Mouse (Mus musculus) testis, adult 2 months (tissue): ENCODE results near the gene Lyst. TPM values are rescaled to one million over a fixed set of nuclear protein-coding genes. Genes with fewer than 3 reads are reported as not detected.
"Not testable (repeated sequence)": the region's sequence is repeated elsewhere in the genome, so short reads cannot be mapped to it uniquely, and the experiment has no call there.

Experiments used
- H3K27ac ChIP-seq: fragments of 200-500 bp; 2 replicates; pipeline ENCODE4 v1.5.1; 2012; ENCODE audit warnings: low read depth, low read length; ENCODE audit not compliant: control insufficient read depth, insufficient read depth
- H3K27me3 ChIP-seq: fragments of 200-500 bp; 2 replicates; pipeline ENCODE4 v1.6.1; 2012; ENCODE audit warnings: mild to moderate bottlenecking, low read length, moderate library complexity; ENCODE audit not compliant: control insufficient read depth, insufficient read depth
- H3K36me3 ChIP-seq: fragments of 200-500 bp; 2 replicates; pipeline ENCODE4 v1.6.1; 2012; ENCODE audit warnings: mild to moderate bottlenecking, low read length; ENCODE audit not compliant: control insufficient read depth, insufficient read depth
- H3K4me1 ChIP-seq: fragments of 200-500 bp; 2 replicates; pipeline ENCODE4 v1.6.1; 2012; ENCODE audit warnings: low read length; ENCODE audit not compliant: control insufficient read depth, insufficient read depth
- H3K4me3 ChIP-seq: fragments of 200-500 bp; 2 replicates; pipeline ENCODE4 v1.5.1; 2012; ENCODE audit warnings: low read depth, mild to moderate bottlenecking, low read length, moderate library complexity, mixed read lengths; ENCODE audit not compliant: control insufficient read depth
- CTCF ChIP-seq: fragments of 200-500 bp; IDR thresholded peaks from 2 replicates; pipeline ENCODE4 v1.5.1; 2012; ENCODE audit warnings: low read depth, mild to moderate bottlenecking, inconsistent platforms, low read length, moderate library complexity; ENCODE audit not compliant: control insufficient read depth, insufficient read depth, insufficient replicate concordance
- POLR2A ChIP-seq: fragments of 200-500 bp; IDR thresholded peaks from 2 replicates; pipeline ENCODE4 v1.6.1; 2012; ENCODE audit warnings: low read depth, mild to moderate bottlenecking, inconsistent platforms, low read length, moderate library complexity; ENCODE audit not compliant: control insufficient read depth
- polyA plus RNA-seq: library from polyadenylated mRNA; depleted of rRNA; stranded (reverse); fragments of >200 nt; gene quantifications from 2 replicates; pipeline ENCODE4 v1.2.3, GENCODE M21; 2012

Gene Lyst
- polyA plus RNA-seq, 1 experiment: 7.5 TPM

- TF ChIP-seq CTCF (no peak), POLR2A (no peak)
- Histone ChIP-seq H3K4me1 (no peaks in the 10 kb centered on the region), H3K36me3 (no peaks in the 10 kb centered on the region), H3K27me3 (no peaks in the 10 kb centered on the region), H3K4me3 (no peak overlapping the region), H3K27ac (no peak overlapping the region)
Measured at GRCm38 (mm10) chr13:13674669-13675343, 84.6 kb downstream of the Lyst start.

GRCm38 (mm10) chr13:13677871-13678270, 87.7 kb downstream of the Lyst start:
- Histone ChIP-seq H3K4me1 (no peaks in the 10 kb centered on the region), H3K27me3 (no peaks in the 10 kb centered on the region), H3K4me3 (no peak overlapping the region), H3K36me3 (no peaks in the 10 kb centered on the region), H3K27ac (no peak overlapping the region)
- TF ChIP-seq CTCF: no peak
- TF ChIP-seq POLR2A: no peak

GRCm38 (mm10) chr13:13681642-13682041, 91.4 kb downstream of the Lyst start:
- Histone ChIP-seq H3K27ac (no peak overlapping the region), H3K4me3 (no peak overlapping the region), H3K36me3 (no peaks in the 10 kb centered on the region), H3K27me3 (no peaks in the 10 kb centered on the region), H3K4me1 (no peaks in the 10 kb centered on the region)
- no peak for TF ChIP-seq CTCF
- TF ChIP-seq POLR2A: no peak

GRCm38 (mm10) chr13:13703476-13703875, 113.3 kb downstream of the Lyst start:
- Histone ChIP-seq H3K4me3 (no peak overlapping the region), H3K4me1 (no peaks in the 10 kb centered on the region), H3K36me3 (no peaks in the 10 kb centered on the region), H3K27me3 (no peaks in the 10 kb centered on the region), H3K27ac (no peak overlapping the region)
- TF ChIP-seq POLR2A: no peak
- no peak for TF ChIP-seq CTCF

GRCm38 (mm10) chr13:13721435-13721834, 131.2 kb downstream of the Lyst start:
- not testable (repeated sequence) for H3K4me1 ChIP-seq, H3K36me3 ChIP-seq, H3K4me3 ChIP-seq, H3K27ac ChIP-seq, H3K27me3 ChIP-seq

- TF ChIP-seq CTCF (no peak), POLR2A (no peak)
- no peaks in the 10 kb centered on the region for H3K36me3 ChIP-seq
- no peak overlapping the region for H3K27ac ChIP-seq
- no peaks in the 10 kb centered on the region for H3K4me1 ChIP-seq
- no peaks in the 10 kb centered on the region for H3K27me3 ChIP-seq
- H3K4me3 ChIP-seq: no peak overlapping the region
Measured at GRCm38 (mm10) chr13:13723293-13723692, 133.1 kb downstream of the Lyst start.

GRCm38 (mm10) chr13:13723786-13724185, 133.6 kb downstream of the Lyst start:
- H3K4me1 ChIP-seq: no peaks in the 10 kb centered on the region
- H3K4me3 ChIP-seq: no peak overlapping the region
- TF ChIP-seq CTCF: no peak
- TF ChIP-seq POLR2A: no peak
- H3K36me3 ChIP-seq: no peaks in the 10 kb centered on the region
- no peaks in the 10 kb centered on the region for H3K27me3 ChIP-seq
- no peak overlapping the region for H3K27ac ChIP-seq

GRCm38 (mm10) chr13:13739232-13739631, 149.0 kb downstream of the Lyst start:
- H3K4me3 ChIP-seq: no peak overlapping the region

More at GRCm38 (mm10) chr13:13739232-13739631, 149.0 kb downstream of the Lyst start:
- Histone ChIP-seq H3K27ac (no peak overlapping the region), H3K4me1 (no peaks in the 10 kb centered on the region), H3K36me3 (no peaks in the 10 kb centered on the region; the same call in 1 of the 2 replicates), H3K27me3 (no peaks in the 10 kb centered on the region)
- TF ChIP-seq CTCF (no peak), POLR2A (no peak)
